Mouse (Mus musculus): ENCODE measurements around the gene Elovl7.

Gene Elovl7

GRCm38 (mm10) chr13:108302957-108303675 lies 88.9 kb downstream of the Elovl7 start:
- peak; percentile 57 for DNase-seq (ENCODE audit: low read depth)

- DNase-seq (ENCODE audit: low read depth) = no peak
Measured at GRCm38 (mm10) chr13:108303841-108304240, 89.6 kb downstream of the Elovl7 start.

- no peak for DNase-seq (ENCODE audit: low read depth)
Measured at GRCm38 (mm10) chr13:108304680-108305079, 90.5 kb downstream of the Elovl7 start.

GRCm38 (mm10) chr13:108315702-108316486 lies 101.7 kb downstream of the Elovl7 start, which contains the start of gene Depdc1b:
Gene Depdc1b, plus strand, starts transcription at chr13:108316332.
- DNase-seq (ENCODE audit: low read depth) = peak; percentile 98

- peak; percentile 59 for DNase-seq (ENCODE audit: low read depth)
Measured at GRCm38 (mm10) chr13:108316487-108316903, 102.3 kb downstream of the Elovl7 start.

- DNase-seq (ENCODE audit: low read depth) = no peak
Measured at GRCm38 (mm10) chr13:108317414-108317813, 103.2 kb downstream of the Elovl7 start.

- DNase-seq (ENCODE audit: low read depth) = no peak
Measured at GRCm38 (mm10) chr13:108319028-108319427, 104.8 kb downstream of the Elovl7 start.

- DNase-seq (ENCODE audit: low read depth) = no peak
Measured at GRCm38 (mm10) chr13:108320216-108320615, 106.0 kb downstream of the Elovl7 start.

GRCm38 (mm10) chr13:108322466-108322865 lies 108.3 kb downstream of the Elovl7 start:
- DNase-seq (ENCODE audit: low read depth) = no peak

GRCm38 (mm10) chr13:108323317-108323716 lies 109.1 kb downstream of the Elovl7 start:
- DNase-seq (ENCODE audit: low read depth) = no peak

- DNase-seq (ENCODE audit: low read depth) = no peak
Measured at GRCm38 (mm10) chr13:108323866-108324829, 109.9 kb downstream of the Elovl7 start.

GRCm38 (mm10) chr13:108325871-108326270 lies 111.7 kb downstream of the Elovl7 start:
- DNase-seq (ENCODE audit: low read depth) = no peak

- no peak for DNase-seq (ENCODE audit: low read depth)
Measured at GRCm38 (mm10) chr13:108326351-108326750, 112.1 kb downstream of the Elovl7 start.

GRCm38 (mm10) chr13:108327047-108327446 lies 112.8 kb downstream of the Elovl7 start:
- DNase-seq (ENCODE audit: low read depth) = no peak

GRCm38 (mm10) chr13:108328406-108329180 lies 114.4 kb downstream of the Elovl7 start:
- DNase-seq (ENCODE audit: low read depth) = no peak

- DNase-seq (ENCODE audit: low read depth) = peak; percentile 72
Measured at GRCm38 (mm10) chr13:108329693-108330092, 115.5 kb downstream of the Elovl7 start.

All from induced T-regulatory cell, adult 2 months (primary cell).